In genomic region chr13:42093268-42094042, GRCm38 (mm10) we compare ENCODE assay signal across 13 mouse cellular contexts. TPM values are rescaled to one million over a fixed set of nuclear protein-coding genes. Genes with fewer than 3 reads are reported as not detected.
A peak's percentile ranks its signal among the peaks of the same experiment; 100 is the strongest.
DNase-seq lines count a peak whose midpoint lies in the region; ATAC-seq lines count a peak whose summit lies in the region.
"Had no signal": no experiment of that assay in that cellular context is flagged by ENCODE, and none has a peak within 500 bp of the region (broad histone marks: within the 10 kb centered on the region; RNA-seq: fewer than 3 reads in every experiment).

No protein-coding gene starts in this region.

- H3K27ac ChIP-seq in hindbrain, embryonic 13.5 days: no peak overlapping the region; the same call in 1 of the 2 replicates
- H3K27ac ChIP-seq in hindbrain, embryonic 14.5 days: no peak overlapping the region
- peak overlapping the region; percentile 71 for H3K27ac ChIP-seq in liver, embryonic 12.5 days
- H3K27ac ChIP-seq: embryonic facial prominence, embryonic 13.5 days had no signal

- DNase-seq in hindbrain, embryonic 14.5 days (ENCODE audit: low spot score): no peak
- peak; percentile 38 for DNase-seq in T-cell, adult 2 months (ENCODE audit: low spot score)
- peak; percentile 74 for DNase-seq in thymus, postnatal 0 days (ENCODE audit: low spot score)
- no peak for DNase-seq in kidney, postnatal 36 days
- no peak for DNase-seq in left cerebral cortex, adult 9 months (ENCODE audit: low spot score in 2 of 2)
- DNase-seq in urinary bladder, postnatal 25 days (ENCODE audit: low spot score): no peak
- DNase-seq: adrenal gland, adult 2 months; cerebellum, adult 2 months; kidney, adult 9 months had no signal

- no peak overlapping the region for H3K4me2 ChIP-seq in hindbrain, embryonic 13.5 days
- no peak overlapping the region for H3K4me2 ChIP-seq in hindbrain, embryonic 14.5 days (replicated peaks)
- peak overlapping the region; percentile 40 for H3K4me2 ChIP-seq in liver, embryonic 12.5 days
- H3K4me2 ChIP-seq: embryonic facial prominence, embryonic 13.5 days; heart, embryonic 13.5 days had no signal

- 68% methylated on average over 12 of the region's 12 CpGs for WGBS in hindbrain, embryonic 13.5 days
- WGBS in hindbrain, embryonic 14.5 days: 72% methylated on average over 12 of the region's 12 CpGs
- 12% methylated on average over 12 of the region's 12 CpGs for WGBS in liver, embryonic 12.5 days (ENCODE audit: insufficient replicate concordance)

- no peaks in the 10 kb centered on the region for H3K9me3 ChIP-seq in hindbrain, embryonic 13.5 days
- 0 out of 2 replicates have a peak, but pooled peaks cover 2% of the 10 kb centered on the region for H3K9me3 ChIP-seq in hindbrain, embryonic 14.5 days (ENCODE audit: control insufficient read depth, low read length)
- H3K9me3 ChIP-seq in liver, embryonic 12.5 days (replicated peaks): peaks cover 5% of the 10 kb centered on the region
- H3K9me3 ChIP-seq: embryonic facial prominence, embryonic 13.5 days had no signal

- no peak overlapping the region for H3K4me3 ChIP-seq in hindbrain, embryonic 13.5 days
- no peak overlapping the region for H3K4me3 ChIP-seq in hindbrain, embryonic 14.5 days (replicated peaks; ENCODE audit: low read length)
- H3K4me3 ChIP-seq in liver, embryonic 12.5 days: no peak overlapping the region
- H3K4me3 ChIP-seq: embryonic facial prominence, embryonic 13.5 days; heart, embryonic 13.5 days had no signal

- H3K9ac ChIP-seq in hindbrain, embryonic 13.5 days: 0 out of 2 replicates have a peak overlapping the region, but pooled peaks have one; percentile 8
- H3K9ac ChIP-seq in hindbrain, embryonic 14.5 days: no peak overlapping the region
- peak overlapping the region; percentile 44; the same call in 1 of the 2 replicates for H3K9ac ChIP-seq in liver, embryonic 12.5 days
- H3K9ac ChIP-seq: embryonic facial prominence, embryonic 13.5 days; heart, embryonic 13.5 days had no signal

- H3K36me3 ChIP-seq in hindbrain, embryonic 13.5 days: peaks cover 6% of the 10 kb centered on the region
- H3K36me3 ChIP-seq in hindbrain, embryonic 14.5 days (replicated peaks; ENCODE audit: control insufficient read depth, insufficient read depth): no peaks in the 10 kb centered on the region
- H3K36me3 ChIP-seq in liver, embryonic 12.5 days: peaks cover 7% of the 10 kb centered on the region

- no peaks in the 10 kb centered on the region for H3K27me3 ChIP-seq in hindbrain, embryonic 13.5 days
- H3K27me3 ChIP-seq in hindbrain, embryonic 14.5 days (ENCODE audit: control insufficient read depth, insufficient read depth, low read length): no peaks in the 10 kb centered on the region
- no peaks in the 10 kb centered on the region for H3K27me3 ChIP-seq in liver, embryonic 12.5 days (replicated peaks)
- H3K27me3 ChIP-seq: embryonic facial prominence, embryonic 13.5 days; heart, embryonic 13.5 days had no signal

- peaks cover 37% of the 10 kb centered on the region for H3K4me1 ChIP-seq in hindbrain, embryonic 13.5 days (replicated peaks)
- H3K4me1 ChIP-seq in hindbrain, embryonic 14.5 days (replicated peaks; ENCODE audit: control insufficient read depth, insufficient read depth, low read length): peaks cover 6% of the 10 kb centered on the region
- peaks cover 51% of the 10 kb centered on the region for H3K4me1 ChIP-seq in liver, embryonic 12.5 days

- ATAC-seq in hindbrain, embryonic 13.5 days (ENCODE audit: low FRiP score): no peak
- no peak for ATAC-seq in hindbrain, embryonic 14.5 days (ENCODE audit: low FRiP score)
- ATAC-seq in liver, embryonic 12.5 days: peak; percentile 87

RNA-seq across cellular contexts. Expression of gene Hivep1, which starts 41.6 kb away (rescaled TPM):
- polyA plus RNA-seq in hindbrain, embryonic 13.5 days (2015; fragmentation: Nextera tagmentation; extraction: Ambion mirVana): 19.2 and 21.1 TPM in 2 replicates
- polyA plus RNA-seq in hindbrain, embryonic 14.5 days (2014; fragmentation: Nextera tagmentation; extraction: Ambion mirVana): 21.8 and 23.0 TPM in 2 replicates
- polyA plus RNA-seq in liver, embryonic 12.5 days (2016; fragmentation: Nextera tagmentation; extraction: Ambion mirVana): 4.4 and 4.6 TPM in 2 replicates
- 8.3 and 12.2 TPM in 2 replicates for polyA plus RNA-seq in thymus, postnatal 0 days (2015; fragmentation: Nextera tagmentation; extraction: Ambion mirVana)

Comparison
In these comparisons a context has a peak if more than half of its experiments do, and no peak if none do; other contexts are left out.
1. DNase-seq: peak in T-cell, adult 2 months (single experiment) and thymus, postnatal 0 days (single experiment); none in hindbrain, embryonic 14.5 days (single experiment), kidney, postnatal 36 days (0 of 2), left cerebral cortex, adult 9 months (0 of 2) and urinary bladder, postnatal 25 days (single experiment).